Mouse (Mus musculus) lung, adult 2 months (tissue): ENCODE measurements around the gene Imp3.
A peak's percentile ranks its signal among the peaks of the same experiment; 100 is the strongest.

ENCODE experiments used
- CTCF ChIP-seq: fragments of 200-500 bp; IDR thresholded peaks from 2 replicates; pipeline ENCODE4 v1.5.1; 2011; ENCODE audit warnings: mild to moderate bottlenecking, low read length, control low read depth; ENCODE audit not compliant: insufficient read depth
- POLR2A ChIP-seq: fragments of 200-500 bp; IDR thresholded peaks from 2 replicates; pipeline ENCODE4 v1.6.1; 2011; ENCODE audit warnings: low read depth, mild to moderate bottlenecking, control low read depth, low read length, borderline replicate concordance; ENCODE audit errors: extremely low read depth

DNA sequence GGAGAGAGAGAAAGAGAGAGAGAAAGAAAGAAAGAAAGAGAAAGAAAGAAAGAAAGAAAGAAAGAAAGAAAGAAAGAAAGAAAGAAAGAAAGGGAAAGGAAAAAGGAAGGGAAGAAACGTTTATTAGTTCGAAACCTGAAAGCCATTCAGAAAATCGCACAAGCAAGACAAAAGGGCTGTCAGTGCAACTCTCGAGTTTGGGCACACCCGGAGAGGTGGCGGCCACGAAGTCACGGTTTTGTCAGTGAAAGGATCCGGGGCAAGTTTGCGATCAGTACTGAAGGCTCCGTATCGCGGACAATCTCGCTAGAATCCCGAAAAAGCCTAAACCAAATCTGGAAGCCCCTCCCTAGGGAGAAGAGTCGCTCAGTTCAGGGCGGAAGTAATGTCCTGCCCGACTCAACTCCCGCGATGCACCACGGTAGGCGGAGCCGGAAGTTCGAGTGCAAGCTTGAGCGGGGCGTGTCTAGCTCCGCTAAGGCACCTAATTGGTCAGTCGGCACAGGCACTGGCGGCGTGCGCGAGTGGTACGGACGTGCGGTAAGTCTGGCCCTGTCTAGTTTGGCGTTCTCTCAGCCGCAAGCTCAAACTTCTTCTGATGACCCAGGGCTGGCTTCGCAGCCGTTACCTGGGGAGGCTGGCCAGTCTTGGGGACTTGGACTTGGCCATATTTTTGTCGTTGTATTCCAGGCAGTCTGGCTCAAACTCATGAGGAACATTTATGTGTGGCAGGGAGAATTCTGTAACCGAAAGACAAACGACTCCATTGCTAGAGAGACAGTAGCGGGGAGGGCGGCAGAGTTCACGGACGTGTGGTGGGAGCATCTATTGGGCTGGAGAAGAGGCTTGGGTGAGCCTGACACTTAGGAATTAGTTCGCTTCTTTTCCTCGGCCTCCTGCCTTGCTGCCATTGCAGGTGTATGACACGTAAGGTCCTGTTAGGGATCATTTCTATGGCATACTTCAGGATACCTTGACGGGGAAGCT lies 13.4 kb downstream of the Imp3 start, which contains the start of gene Snupn:
- no peak for TF ChIP-seq CTCF
- TF ChIP-seq POLR2A: peak; percentile 92; the same call in 1 of the 2 replicates
